Mouse (Mus musculus): Measurements from ENCODE around the gene Plxnd1. TPM values are rescaled to one million over a fixed set of nuclear protein-coding genes. Genes with fewer than 3 reads are reported as not detected.

Plxnd1 gene
- total RNA-seq, 2 experiments from 2014 or later = 14.7 to 26.7 TPM

DNA sequence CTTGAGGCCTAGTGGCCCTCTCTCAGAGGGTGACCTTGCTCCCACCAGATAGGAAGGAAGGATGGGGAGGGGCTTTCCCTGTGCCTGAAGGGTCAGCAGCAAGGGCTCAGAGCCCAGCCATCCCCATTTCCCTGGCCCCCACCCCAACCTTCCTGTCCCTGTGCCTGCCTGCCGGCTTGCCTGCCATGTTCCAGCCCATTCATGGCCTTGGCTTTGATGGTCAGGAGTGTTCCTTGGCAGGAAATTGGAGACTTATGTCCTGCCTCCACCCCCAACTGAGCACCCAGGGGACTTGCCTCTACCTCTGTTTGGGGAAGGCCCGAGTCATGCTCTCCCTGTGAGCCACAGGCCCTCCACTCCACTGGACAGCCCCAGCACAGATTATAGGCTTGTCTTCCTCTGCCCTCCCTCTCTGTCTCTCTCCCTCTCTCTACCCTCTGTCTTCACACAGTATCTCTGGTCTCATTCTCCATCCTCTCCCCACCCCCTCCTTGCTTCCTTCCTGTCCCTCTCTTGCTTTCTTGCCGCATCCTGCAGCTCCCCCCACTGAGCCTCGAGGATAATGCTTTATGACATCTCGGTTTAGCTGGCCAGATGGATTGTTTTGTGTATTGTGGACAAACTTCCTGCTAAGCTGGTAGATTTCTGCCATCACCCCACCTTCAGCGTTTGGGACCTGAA, 1.5 kb upstream of the Plxnd1 start:
- DNase-seq = peak; percentile 69
- peak overlapping the region; percentile 81 for H3K4me3 ChIP-seq
- intact Hi-C loops (cut with DNase I) = no loop called here
- H3K27ac ChIP-seq = peak overlapping the region; percentile 93
- peak; percentile 32; the same call in 1 of the 2 replicates for TF ChIP-seq CTCF (IDR thresholded peaks at IDR 0.05)

DNA sequence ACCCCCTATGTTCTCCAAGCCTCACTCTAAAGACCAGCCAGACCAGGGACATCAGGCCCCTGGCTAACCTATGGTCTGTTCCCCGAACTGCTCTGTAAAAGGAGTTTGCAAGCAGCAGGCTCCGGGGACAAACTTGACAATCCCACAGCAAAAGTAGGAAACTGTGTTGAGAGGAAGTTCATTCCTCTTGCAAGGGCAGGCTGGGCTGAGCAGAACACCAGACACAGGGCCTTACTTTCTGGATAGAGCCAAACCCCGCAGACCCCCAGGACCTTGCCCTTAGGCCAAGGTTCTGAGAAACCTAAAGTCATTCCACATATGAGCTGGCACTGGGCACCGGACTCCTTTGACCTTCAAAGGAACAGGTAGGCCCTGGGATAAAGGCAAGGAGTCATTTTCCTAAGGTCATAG, 731 bp upstream of the Plxnd1 start:
- TF ChIP-seq CTCF (IDR thresholded peaks at IDR 0.05) = no peak
- peak overlapping the region; percentile 81 for H3K4me3 ChIP-seq
- no peak for DNase-seq
- intact Hi-C loops (cut with DNase I) = no loop called here
- peak overlapping the region; percentile 93 for H3K27ac ChIP-seq

DNA sequence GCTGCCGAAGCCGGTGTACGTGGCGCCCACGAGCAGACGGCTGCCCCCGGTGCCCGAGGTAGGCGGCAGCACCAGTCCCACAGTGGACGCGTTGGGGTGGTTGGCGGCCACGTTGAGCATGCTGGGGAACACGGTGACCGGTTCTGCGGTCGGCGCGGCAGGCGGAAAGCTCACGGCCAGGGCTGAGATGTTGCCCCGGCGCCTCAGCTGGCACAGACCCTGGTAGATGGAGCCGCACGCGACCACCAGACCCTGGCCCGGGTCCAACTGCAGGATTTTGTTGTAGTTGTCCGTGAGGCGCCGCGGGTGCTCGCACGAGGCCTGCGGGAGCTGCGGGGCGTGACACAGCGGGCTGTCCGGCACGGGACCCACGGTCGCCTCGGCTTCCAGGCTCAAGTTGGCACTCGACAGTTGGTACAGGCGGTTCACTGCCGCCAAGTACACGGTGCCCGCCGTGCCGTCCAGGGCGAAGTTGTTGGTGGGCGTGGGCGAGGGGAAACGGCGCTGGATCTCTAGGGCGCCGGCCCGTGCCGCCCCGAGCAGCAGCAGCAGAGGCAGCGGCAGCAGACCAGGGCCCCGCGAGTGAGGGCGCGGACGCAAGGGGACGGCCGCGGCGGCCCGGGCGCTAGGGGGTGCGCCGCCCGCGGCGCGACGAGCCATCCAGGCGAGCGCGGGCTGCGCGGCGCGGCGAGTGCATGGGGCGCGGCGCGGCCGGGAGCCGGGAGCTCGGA, 494 bp downstream of the Plxnd1 start:
- Histone ChIP-seq H3K27ac (peak overlapping the region; percentile 94), H3K4me3 (peak overlapping the region; percentile 81)
- peak; percentile 68 for DNase-seq
- TF ChIP-seq CTCF (IDR thresholded peaks at IDR 0.05) = peak; percentile 23; the same call in 1 of the 2 replicates
- intact Hi-C loops (cut with DNase I) = loop anchor here (5.0 kb wide), 1 partner anchor 37 kb away; no protein-coding TSS in a partner anchor

DNA sequence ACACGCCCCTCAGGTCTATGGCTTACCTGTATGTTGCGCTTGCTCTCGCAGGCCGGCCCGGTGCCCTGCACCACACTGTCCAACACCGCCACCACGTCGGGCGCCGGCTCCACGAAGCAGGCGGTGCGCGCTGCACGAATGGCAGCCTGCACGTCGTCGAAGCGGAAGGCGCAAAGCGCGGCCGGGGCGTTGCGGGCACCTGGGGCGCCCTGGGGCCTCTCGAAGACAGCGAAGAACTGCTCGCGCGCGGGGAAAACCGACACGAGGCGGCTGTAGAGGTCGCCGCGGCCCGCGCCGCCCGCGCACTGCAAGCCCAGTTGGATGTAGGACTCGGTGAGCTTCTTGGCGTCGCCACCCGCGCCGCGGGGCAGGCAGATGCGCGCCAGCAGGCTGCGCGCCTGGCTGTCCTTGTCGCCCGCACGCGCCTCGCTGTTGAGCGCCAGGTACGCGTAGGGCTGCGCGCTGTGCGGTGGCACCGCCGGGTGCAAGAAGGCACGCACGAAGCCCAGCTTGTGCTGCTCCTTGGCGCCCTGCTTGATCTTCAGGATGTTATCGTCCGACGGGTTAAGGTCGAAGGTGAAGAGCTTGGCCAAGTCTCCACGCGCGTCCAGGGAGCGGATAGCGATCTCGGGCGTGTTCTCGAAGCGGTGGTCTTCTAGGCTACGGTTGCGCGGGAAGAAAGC, 1.2 kb downstream of the Plxnd1 start:
- Histone ChIP-seq H3K27ac (peak overlapping the region; percentile 94), H3K4me3 (peak overlapping the region; percentile 81)
- peak; percentile 73 for DNase-seq
- no peak for TF ChIP-seq CTCF (IDR thresholded peaks at IDR 0.05)
- intact Hi-C loops (cut with DNase I) = loop anchor here (5.0 kb wide), 1 partner anchor 36 kb away; no protein-coding TSS in a partner anchor

DNA sequence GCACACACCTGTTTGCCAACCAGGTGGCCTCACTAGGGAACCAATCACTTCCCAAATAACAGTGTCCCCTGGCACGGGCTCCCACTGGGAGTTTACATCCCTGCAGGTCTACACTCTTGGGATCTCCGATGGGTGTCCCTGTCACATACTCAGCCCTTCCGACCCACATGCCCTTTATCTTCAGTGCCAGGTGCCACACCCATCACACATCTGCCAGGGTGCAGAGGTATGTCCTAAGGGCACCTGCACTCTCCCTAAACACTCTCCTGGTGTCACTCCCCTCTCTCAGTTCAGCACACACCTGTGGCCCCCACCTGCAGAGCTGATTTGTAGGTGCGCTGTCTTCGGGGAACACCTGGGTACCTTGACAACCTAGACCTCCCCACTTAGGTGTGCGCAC, 1.8 kb downstream of the Plxnd1 start:
- Histone ChIP-seq H3K4me3 (peak overlapping the region; percentile 81), H3K27ac (peak overlapping the region; percentile 94)
- DNase-seq = peak; percentile 31
- intact Hi-C loops (cut with DNase I) = loop anchor here (5.0 kb wide), 1 partner anchor 36 kb away; no protein-coding TSS in a partner anchor
- no peak for TF ChIP-seq CTCF (IDR thresholded peaks at IDR 0.05)

DNA sequence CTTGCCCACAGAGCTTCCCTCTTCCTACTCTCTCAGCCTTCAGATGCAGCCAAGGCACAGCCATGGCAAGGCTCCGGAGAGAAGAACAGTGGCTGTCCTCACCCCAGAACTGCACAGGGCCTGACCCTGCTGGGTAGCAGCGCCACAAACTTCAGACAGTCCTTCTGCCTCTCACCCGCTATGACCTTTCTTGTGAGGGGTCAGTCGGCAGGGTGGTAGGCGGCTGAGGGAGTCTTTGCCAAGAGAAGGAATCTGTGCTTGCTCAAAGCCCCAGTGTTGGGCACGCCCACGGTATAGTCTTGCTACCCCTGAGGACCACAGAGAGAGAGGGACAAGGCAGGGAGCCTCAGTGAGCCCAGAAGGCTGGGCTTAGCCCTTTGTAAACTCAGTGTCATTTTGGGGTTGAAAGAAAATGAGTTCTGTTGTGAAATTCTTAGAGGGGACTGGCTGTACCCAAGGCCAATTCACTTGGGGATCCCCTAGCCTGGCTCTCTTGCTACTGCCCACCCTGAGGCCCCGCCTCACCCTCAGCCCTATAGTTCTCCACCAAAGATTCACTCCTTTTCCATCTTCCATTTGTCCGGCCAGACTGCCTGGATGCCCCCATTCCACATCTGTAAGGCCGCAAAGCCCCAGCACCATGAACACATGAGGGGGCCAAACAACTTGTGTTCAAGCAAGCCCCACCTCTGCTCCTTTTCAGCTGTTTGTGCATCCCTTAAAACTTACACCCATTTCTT, 2.8 kb downstream of the Plxnd1 start:
- H3K27ac ChIP-seq = peak overlapping the region; percentile 94
- H3K4me3 ChIP-seq = peak overlapping the region; percentile 81
- no peak for TF ChIP-seq CTCF (IDR thresholded peaks at IDR 0.05)
- intact Hi-C loops (cut with DNase I) = loop anchor here (5.0 kb wide), 1 partner anchor 35 kb away; no protein-coding TSS in a partner anchor
- DNase-seq = peak; percentile 47

DNA sequence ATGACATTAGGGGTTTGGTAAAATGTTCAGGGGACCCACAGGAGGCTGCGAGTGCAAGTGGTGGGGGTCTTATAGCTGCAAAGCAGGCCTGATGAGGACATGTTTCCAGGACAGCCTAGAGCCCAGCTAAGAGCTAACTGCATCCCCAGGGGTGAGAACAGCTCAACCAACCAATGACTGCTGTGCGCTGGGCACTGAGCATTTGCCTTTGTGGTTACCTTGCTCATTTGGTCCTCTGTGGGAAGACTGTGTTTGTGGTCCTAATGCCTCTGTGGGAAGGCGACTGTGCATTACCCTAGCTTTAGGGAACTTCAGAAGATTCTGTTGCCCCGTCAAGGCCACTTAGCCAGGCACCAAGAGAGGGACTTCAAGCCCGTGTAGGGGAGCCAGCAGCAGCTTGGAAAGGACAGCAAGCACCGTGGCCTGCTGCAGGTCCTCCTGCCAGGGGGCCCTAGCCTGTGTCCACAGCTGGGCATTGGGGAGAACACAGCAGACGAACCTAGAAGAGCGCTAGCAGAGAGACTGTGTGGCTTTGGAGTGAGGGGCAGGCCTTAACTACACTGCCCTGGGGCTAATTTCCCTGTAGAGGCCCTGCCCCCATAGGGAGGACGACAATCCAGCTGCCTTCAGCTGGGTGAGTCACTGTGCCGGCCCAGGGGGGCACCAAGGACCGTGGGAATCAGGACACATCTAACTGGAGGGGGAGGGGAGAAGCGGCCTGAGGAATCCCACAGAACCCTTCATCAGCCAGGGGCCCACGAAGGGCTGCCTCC, 3.5 kb downstream of the Plxnd1 start:
- peak overlapping the region; percentile 94 for H3K27ac ChIP-seq
- peak overlapping the region; percentile 81 for H3K4me3 ChIP-seq
- DNase-seq = peak; percentile 62
- no peak for TF ChIP-seq CTCF (IDR thresholded peaks at IDR 0.05)
- intact Hi-C loops (cut with DNase I) = loop anchor here (5.0 kb wide), 1 partner anchor 34 kb away; no protein-coding TSS in a partner anchor

DNA sequence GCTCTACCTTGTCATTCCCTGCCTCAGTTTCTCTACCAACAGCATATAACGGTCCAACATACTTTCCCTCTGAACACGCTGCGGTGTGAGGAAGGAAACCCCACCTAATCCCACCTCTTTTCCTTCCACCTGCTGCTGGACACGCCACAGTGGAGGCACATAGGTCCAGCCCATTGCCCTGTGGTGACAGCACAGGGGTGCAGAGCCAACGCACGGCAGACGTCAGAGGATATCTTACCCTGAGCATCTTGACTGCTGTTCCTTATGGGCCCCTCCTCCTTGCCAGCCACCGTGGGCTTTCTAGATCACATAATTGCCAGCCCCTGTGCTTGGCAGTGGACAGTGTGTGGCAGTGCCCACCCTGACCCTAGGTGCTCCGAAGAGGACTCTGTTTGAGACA, 4.3 kb downstream of the Plxnd1 start:
- Histone ChIP-seq H3K4me3 (peak overlapping the region; percentile 81), H3K27ac (peak overlapping the region; percentile 94)
- intact Hi-C loops (cut with DNase I) = loop anchor here (5.0 kb wide), 1 partner anchor 33 kb away; no protein-coding TSS in a partner anchor
- TF ChIP-seq CTCF (IDR thresholded peaks at IDR 0.05) = no peak
- no peak for DNase-seq

DNA sequence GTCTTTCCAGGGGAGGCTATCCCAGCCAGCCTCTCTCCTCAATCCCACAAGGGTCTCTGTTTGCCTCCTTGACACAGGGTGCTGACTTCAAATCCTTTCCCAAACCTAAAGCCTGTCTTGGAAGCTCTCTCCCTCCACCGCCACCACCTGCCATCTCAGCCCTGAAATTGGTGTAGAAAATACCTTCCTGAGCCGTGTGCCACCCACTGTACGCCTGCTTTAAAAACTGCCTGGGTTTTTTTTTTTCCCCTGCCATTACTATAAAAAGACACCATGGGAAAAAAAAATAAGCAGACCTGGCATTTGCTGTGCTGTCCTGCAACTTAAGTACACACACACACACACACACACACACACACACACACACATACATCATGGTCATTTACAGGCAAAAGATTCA, 4.7 kb downstream of the Plxnd1 start:
- intact Hi-C loops (cut with DNase I) = loop anchor here (5.0 kb wide), 1 partner anchor 33 kb away; no protein-coding TSS in a partner anchor
- DNase-seq = no peak
- Histone ChIP-seq H3K27ac (peak overlapping the region; percentile 94), H3K4me3 (peak overlapping the region; percentile 81)
- no peak for TF ChIP-seq CTCF (IDR thresholded peaks at IDR 0.05)

DNA sequence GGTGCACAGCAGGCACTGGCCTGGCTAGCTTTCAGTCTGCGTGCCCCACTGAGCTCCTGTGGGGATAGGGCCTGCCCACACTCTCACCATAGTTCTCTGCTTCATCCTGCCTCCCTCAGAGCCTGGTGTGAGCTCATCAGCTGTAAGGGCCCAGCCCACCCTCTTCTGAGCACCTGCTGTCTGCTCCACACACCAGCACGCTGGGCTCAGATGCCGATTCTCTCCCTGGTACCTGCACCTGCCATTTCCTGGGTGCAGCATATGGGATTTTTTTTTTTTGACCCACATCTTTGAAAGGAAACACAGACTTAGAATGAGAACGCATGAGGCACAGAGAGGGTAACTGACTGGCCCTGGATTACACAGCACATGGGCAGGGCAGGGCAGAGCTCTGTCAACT, 5.2 kb downstream of the Plxnd1 start:
- intact Hi-C loops (cut with DNase I) = loop anchor here (5.0 kb wide), 1 partner anchor 32 kb away; no protein-coding TSS in a partner anchor
- H3K27ac ChIP-seq = peak overlapping the region; percentile 77

DNA sequence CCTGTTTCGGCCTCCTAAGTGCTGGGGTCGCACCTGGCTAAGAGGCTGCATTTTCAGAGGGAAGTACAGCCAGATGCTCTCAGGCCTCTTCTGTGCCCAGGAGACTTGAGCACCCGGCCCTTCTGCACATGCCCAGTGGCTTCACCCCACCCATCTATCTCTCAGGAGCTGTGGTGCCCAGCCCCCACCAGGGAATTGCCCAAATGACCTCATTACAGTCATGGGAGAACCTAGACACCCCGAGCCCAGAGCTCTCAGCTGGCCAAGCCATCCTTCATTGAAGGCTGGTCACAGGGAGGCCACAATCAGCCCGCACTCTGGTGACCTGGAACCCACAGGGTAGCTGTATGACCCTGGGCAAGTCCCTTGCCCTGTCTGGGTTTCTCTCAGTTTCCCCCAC, 5.8 kb downstream of the Plxnd1 start:
- H3K27ac ChIP-seq = peak overlapping the region; percentile 77
- intact Hi-C loops (cut with DNase I) = no loop called here
- TF ChIP-seq CTCF (IDR thresholded peaks at IDR 0.05) = no peak
- H3K4me3 ChIP-seq = peak overlapping the region; percentile 81
- DNase-seq = no peak

More for the DNA sequence above, 5.2 kb downstream of the Plxnd1 start:
- DNase-seq = no peak
- TF ChIP-seq CTCF (IDR thresholded peaks at IDR 0.05) = no peak
- peak overlapping the region; percentile 81 for H3K4me3 ChIP-seq

All from gastrocnemius, adult 2 months (tissue).